In the genomic region with DNA sequence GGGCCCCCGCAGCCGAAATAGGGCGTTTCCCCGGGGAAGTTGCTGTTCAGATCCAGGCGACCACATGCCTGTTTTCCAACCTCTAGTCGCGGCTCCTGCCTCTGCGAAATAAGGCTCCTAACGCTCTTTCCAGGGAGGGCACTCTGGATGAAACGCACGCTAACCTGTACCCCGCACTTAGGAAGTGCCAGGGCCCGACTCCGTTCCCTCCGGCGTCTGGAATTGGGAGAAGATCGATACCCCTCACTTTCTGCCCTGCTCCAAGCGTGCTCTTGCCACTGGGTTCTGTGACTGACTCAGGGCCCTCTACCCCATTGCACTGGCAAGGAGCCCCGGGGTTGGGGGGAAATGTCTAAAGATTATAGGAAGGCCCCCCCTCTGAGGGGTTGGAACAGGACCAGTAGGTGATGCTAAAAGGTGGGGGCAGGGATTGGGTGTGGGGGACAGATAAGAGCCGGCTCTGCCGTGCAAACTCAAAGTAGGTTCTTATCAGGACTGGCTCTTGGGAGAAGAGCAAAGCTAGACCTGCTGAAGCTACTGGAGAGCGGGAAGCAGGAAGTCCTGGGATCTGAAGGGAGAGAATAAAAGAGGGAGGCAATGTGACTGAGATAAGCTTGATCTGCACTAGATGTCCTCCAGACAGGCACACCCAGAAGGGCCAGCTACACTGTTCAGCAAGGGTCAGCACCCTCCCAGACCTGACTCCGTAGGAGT, we compare ENCODE assay signal across 8 mouse cellular contexts. TPM values are rescaled to one million over a fixed set of nuclear protein-coding genes. Genes with fewer than 3 reads are reported as not detected.
A peak's percentile ranks its signal among the peaks of the same experiment; 100 is the strongest.
DNase-seq lines count a peak whose midpoint lies in the region; ATAC-seq and TF ChIP-seq lines count a peak whose summit lies in the region.

No protein-coding gene starts in this region.

- no peaks in the 10 kb centered on the region for H3K36me3 ChIP-seq in embryonic facial prominence, embryonic 11.5 days (replicated peaks; ENCODE audit: control insufficient read depth, insufficient read depth, low read depth, low read length)
- no peaks in the 10 kb centered on the region for H3K36me3 ChIP-seq in heart, postnatal 0 days (replicated peaks; ENCODE audit: control insufficient read depth, insufficient read depth, low read length)
- H3K36me3 ChIP-seq in limb, embryonic 12.5 days, result no peaks in the 10 kb centered on the region
- H3K36me3 ChIP-seq in midbrain, embryonic 15.5 days (replicated peaks), result no peaks in the 10 kb centered on the region

- H3K4me3 ChIP-seq in lung, adult 2 months (replicated peaks; ENCODE audit: extremely low read depth, low read depth, low read length), result peak overlapping the region; percentile 58
- H3K4me3 ChIP-seq in embryonic facial prominence, embryonic 11.5 days (ENCODE audit: low read depth, low read length), result peak overlapping the region; percentile 78
- H3K4me3 ChIP-seq in heart, postnatal 0 days (ENCODE audit: low read depth, low read length), result peak overlapping the region; percentile 72
- peak overlapping the region; percentile 76 for H3K4me3 ChIP-seq in limb, embryonic 12.5 days (replicated peaks)
- H3K4me3 ChIP-seq in midbrain, embryonic 15.5 days, result peak overlapping the region; percentile 73

- H3K9ac ChIP-seq in embryonic facial prominence, embryonic 11.5 days (replicated peaks; ENCODE audit: low read length), result peak overlapping the region; percentile 74
- peak overlapping the region; percentile 56 for H3K9ac ChIP-seq in heart, postnatal 0 days (replicated peaks; ENCODE audit: low read depth, low read length)
- peak overlapping the region; percentile 79 for H3K9ac ChIP-seq in limb, embryonic 12.5 days (replicated peaks)
- peak overlapping the region; percentile 77 for H3K9ac ChIP-seq in midbrain, embryonic 15.5 days

- H3K4me1 ChIP-seq in lung, adult 2 months (ENCODE audit: control insufficient read depth, insufficient read depth, low read length), result peaks cover 9% of the 10 kb centered on the region
- H3K4me1 ChIP-seq in embryonic facial prominence, embryonic 11.5 days (ENCODE audit: control insufficient read depth, insufficient read depth, low read length), result peaks cover 2% of the 10 kb centered on the region; the same call in 1 of the 2 replicates
- H3K4me1 ChIP-seq in heart, postnatal 0 days (ENCODE audit: control insufficient read depth, insufficient read depth), result peaks cover 19% of the 10 kb centered on the region
- H3K4me1 ChIP-seq in limb, embryonic 12.5 days (replicated peaks), result peaks cover 34% of the 10 kb centered on the region
- peaks cover 33% of the 10 kb centered on the region for H3K4me1 ChIP-seq in midbrain, embryonic 15.5 days

- no peaks in the 10 kb centered on the region for H3K9me3 ChIP-seq in embryonic facial prominence, embryonic 11.5 days (replicated peaks; ENCODE audit: control insufficient read depth, low read length)
- H3K9me3 ChIP-seq in heart, postnatal 0 days (replicated peaks; ENCODE audit: control insufficient read depth, low read length), result no peaks in the 10 kb centered on the region
- H3K9me3 ChIP-seq in limb, embryonic 12.5 days, result no peaks in the 10 kb centered on the region
- H3K9me3 ChIP-seq in midbrain, embryonic 15.5 days, result no peaks in the 10 kb centered on the region

- H3K27ac ChIP-seq in embryonic facial prominence, embryonic 11.5 days (replicated peaks; ENCODE audit: low read depth, low read length), result peak overlapping the region; percentile 65; the same call in 1 of the 2 replicates
- peak overlapping the region; percentile 62 for H3K27ac ChIP-seq in heart, postnatal 0 days (ENCODE audit: low read depth)
- peak overlapping the region; percentile 72 for H3K27ac ChIP-seq in limb, embryonic 12.5 days
- H3K27ac ChIP-seq in midbrain, embryonic 15.5 days, result peak overlapping the region; percentile 80

- WGBS in lung, adult 2 months, result 5% methylated on average over 23 of the region's 23 CpGs
- WGBS in embryonic facial prominence, embryonic 11.5 days, result 2% methylated on average over 23 of the region's 23 CpGs
- WGBS in heart, postnatal 0 days, result 2% methylated on average over 23 of the region's 23 CpGs
- WGBS in limb, embryonic 12.5 days, result 2% methylated on average over 23 of the region's 23 CpGs
- 3% methylated on average over 23 of the region's 23 CpGs for WGBS in midbrain, embryonic 15.5 days

- TF ChIP-seq POLR2A in lung, adult 2 months (IDR thresholded peaks at IDR 0.05; ENCODE audit: borderline replicate concordance, extremely low read depth, low read depth, low read length), result no peak

- no peak for TF ChIP-seq CTCF in lung, adult 2 months (IDR thresholded peaks at IDR 0.05; ENCODE audit: insufficient read depth, low read length)
- no peak for TF ChIP-seq CTCF in heart, postnatal 0 days (IDR thresholded peaks at IDR 0.05; ENCODE audit: low read depth)

- DNase-seq in lung, adult 2 months, result peak; percentile 37
- no peak for DNase-seq in lung, postnatal 14 days
- peak; percentile 42 for DNase-seq in adrenal gland, postnatal 10 days
- DNase-seq in embryonic facial prominence, embryonic 11.5 days (ENCODE audit: low spot score), result no peak
- DNase-seq in heart, postnatal 0 days (ENCODE audit: low spot score), result no peak
- DNase-seq in thymus, postnatal 0 days (ENCODE audit: low spot score), result peak; percentile 13

- H3K4me2 ChIP-seq in embryonic facial prominence, embryonic 11.5 days (ENCODE audit: low read depth, low read length), result peak overlapping the region; percentile 95
- peak overlapping the region; percentile 88 for H3K4me2 ChIP-seq in heart, postnatal 0 days (ENCODE audit: low read depth, low read length)
- peak overlapping the region; percentile 91 for H3K4me2 ChIP-seq in limb, embryonic 12.5 days
- peak overlapping the region; percentile 95 for H3K4me2 ChIP-seq in midbrain, embryonic 15.5 days

- ATAC-seq in embryonic facial prominence, embryonic 11.5 days (replicated peaks; ENCODE audit: insufficient number of reproducible peaks, low FRiP score, low TSS enrichment, low read depth), result peak; percentile 12; the same call in 1 of the 2 replicates
- ATAC-seq in heart, postnatal 0 days (ENCODE audit: insufficient read depth, low read depth), result no peak
- ATAC-seq in limb, embryonic 12.5 days (ENCODE audit: insufficient number of reproducible peaks, insufficient read depth, low FRiP score, low TSS enrichment, low read depth), result 0 out of 2 replicates have a peak, but pooled peaks have one; percentile 13
- ATAC-seq in midbrain, embryonic 15.5 days (replicated peaks), result peak; percentile 48; the same call in 1 of the 2 replicates

- H3K27me3 ChIP-seq in embryonic facial prominence, embryonic 11.5 days (ENCODE audit: control insufficient read depth, insufficient read depth, low read length), result 0 out of 2 replicates have a peak, but pooled peaks cover 2% of the 10 kb centered on the region
- no peaks in the 10 kb centered on the region for H3K27me3 ChIP-seq in heart, postnatal 0 days (ENCODE audit: control insufficient read depth, insufficient read depth, low read length)
- H3K27me3 ChIP-seq in limb, embryonic 12.5 days, result peaks cover 27% of the 10 kb centered on the region
- H3K27me3 ChIP-seq in midbrain, embryonic 15.5 days (replicated peaks), result peaks cover 12% of the 10 kb centered on the region

- TF ChIP-seq EP300 in heart, postnatal 0 days (IDR thresholded peaks at IDR 0.05; ENCODE audit: low read depth), result no peak

RNA-seq across cellular contexts. Expression of a gene that starts 0.9 kb away (rescaled TPM):
- 26.1 and 30.6 TPM in 2 replicates for polyA plus RNA-seq in lung, adult 2 months (2012; rRNA removed)
- total RNA-seq in adrenal gland, postnatal 10 days (2021), result 10 to 100 TPM; 21.4 to 30.1 TPM
- polyA plus RNA-seq in embryonic facial prominence, embryonic 11.5 days (2014; fragmentation: Nextera tagmentation; extraction: Ambion mirVana), result 15.2 and 15.5 TPM in 2 replicates
- 5.2 and 9.2 TPM in 2 replicates for total RNA-seq in heart, postnatal 0 days (2014; rRNA removed; ENCODE audit: low replicate concordance)
- 6.6 and 8.6 TPM in 2 replicates for polyA plus RNA-seq in heart, postnatal 0 days (2015; fragmentation: Nextera tagmentation; extraction: Ambion mirVana)
- 21.7 and 24.7 TPM in 2 replicates for polyA plus RNA-seq in limb, embryonic 12.5 days (2016; fragmentation: Nextera tagmentation; extraction: Ambion mirVana)
- 23.4 and 27.3 TPM in 2 replicates for polyA plus RNA-seq in midbrain, embryonic 15.5 days (2015; fragmentation: Nextera tagmentation; extraction: Ambion mirVana)
- 10.3 and 14.2 TPM in 2 replicates for polyA plus RNA-seq in thymus, postnatal 0 days (2015; fragmentation: Nextera tagmentation; extraction: Ambion mirVana)

Comparison
In these comparisons a context has a peak if more than half of its experiments do, and no peak if none do; other contexts are left out.
1. DNase-seq: peak in lung, adult 2 months (single experiment), adrenal gland, postnatal 10 days (single experiment) and thymus, postnatal 0 days (single experiment); none in lung, postnatal 14 days (single experiment), embryonic facial prominence, embryonic 11.5 days (single experiment) and heart, postnatal 0 days (single experiment).
2. Peak in every context shown above with its lines, with median percentiles within 50 percentile points of each other: H3K4me3 ChIP-seq, H3K27ac ChIP-seq, H3K4me2 ChIP-seq and H3K9ac ChIP-seq.